Mouse (Mus musculus): Measurements from ENCODE around the gene Gabrd.

The Gabrd gene

GRCm38 (mm10) chr4:155336284-155337050 is 61.4 kb downstream of the Gabrd start:
- DNase-seq, result no peak

All from right cerebral cortex, adult 18-20 months (tissue).